Mouse (Mus musculus) small intestine, adult 2 months (tissue): ENCODE measurements around the gene Dpm1. TPM values are rescaled to one million over a fixed set of nuclear protein-coding genes. Genes with fewer than 3 reads are reported as not detected.

ENCODE experiments used
- H3K27ac ChIP-seq: fragments of 200-500 bp; 2 replicates; pipeline ENCODE4 v1.5.1; 2012; ENCODE audit warnings: low read depth, low read length, control low read depth, inconsistent platforms; ENCODE audit not compliant: insufficient read depth
- H3K27me3 ChIP-seq: fragments of 200-500 bp; 2 replicates; pipeline ENCODE4 v1.6.1; 2012; ENCODE audit warnings: mild to moderate bottlenecking, moderate library complexity, low read length, inconsistent platforms; ENCODE audit not compliant: control insufficient read depth, insufficient read depth
- H3K36me3 ChIP-seq: fragments of 200-500 bp; 2 replicates; pipeline ENCODE4 v1.6.1; 2012; ENCODE audit warnings: mild to moderate bottlenecking, low read length, control low read depth, inconsistent platforms; ENCODE audit not compliant: control insufficient read depth, insufficient read depth
- H3K4me1 ChIP-seq: fragments of 200-500 bp; 2 replicates; pipeline ENCODE4 v1.6.1; 2012; ENCODE audit warnings: low read length, inconsistent platforms, mixed read lengths; ENCODE audit not compliant: control insufficient read depth, insufficient read depth, insufficient read length
- H3K4me3 ChIP-seq: fragments of 200-500 bp; 2 replicates; pipeline ENCODE4 v1.5.1; 2012; ENCODE audit warnings: low read depth, mild to moderate bottlenecking, control low read depth, inconsistent platforms, low read length, moderate library complexity
- CTCF ChIP-seq: fragments of 200-500 bp; IDR thresholded peaks from 2 replicates; pipeline ENCODE4 v1.5.1; 2012; ENCODE audit warnings: low read depth, mild to moderate bottlenecking, control low read depth, inconsistent platforms, low read length, moderate library complexity, mixed read lengths; ENCODE audit not compliant: insufficient replicate concordance, insufficient read length; ENCODE audit errors: extremely low read depth
- POLR2A ChIP-seq: fragments of 200-500 bp; IDR thresholded peaks from 2 replicates; pipeline ENCODE4 v1.6.1; 2012; ENCODE audit warnings: low read depth, mild to moderate bottlenecking, control low read depth, inconsistent platforms, low read length, moderate library complexity
- WGBS: fragments of 180-500 bp; shearing (Covaris S2); methylation state at CpG from one replicate; pipeline ENCODE4 v1.1.7; 2018; 5-methylcytosine and 5-hydroxymethylcytosine counted together
- polyA plus RNA-seq: library from polyadenylated mRNA; depleted of rRNA; stranded (reverse); fragments of >200 nt; gene quantifications from 2 replicates; pipeline ENCODE4 v1.2.3, GENCODE M21; 2012; rRNA removed

Gene Dpm1
- 12.9 and 26.2 TPM in 2 replicates for polyA plus RNA-seq

GRCm38 (mm10) chr2:168230026-168230728 is at the start of gene Dpm1, which contains the start of the genes Gm20716 and Mocs3:
TSS of gene Dpm1 (minus strand) at chr2:168230591.
TSS of gene Gm20716 (minus strand) at chr2:168230364.
TSS of gene Mocs3 (plus strand) at chr2:168230622.
- H3K27ac ChIP-seq = peak within 1 kb of the TSS; percentile 94
- H3K4me3 ChIP-seq = peak within 1 kb of the TSS; percentile 82
- WGBS = under 1% methylated on average over 73 of the region's 73 CpGs
- H3K27me3 ChIP-seq = no peaks in the 10 kb centered on the region
- TF ChIP-seq CTCF (no peak), POLR2A (peak; percentile 73)
- peaks cover 20% of the 10 kb centered on the region for H3K36me3 ChIP-seq
- peaks cover 6% of the 10 kb centered on the region for H3K4me1 ChIP-seq

GRCm38 (mm10) chr2:168274374-168274935 is 44.1 kb upstream of the Dpm1 start:
- TF ChIP-seq CTCF (peak; percentile 93; the same call in 1 of the 2 replicates), POLR2A (no peak)

GRCm38 (mm10) chr2:168273387-168273786 is 43.0 kb upstream of the Dpm1 start:
- Histone ChIP-seq H3K4me3 (no peak overlapping the region), H3K27me3 (peaks cover 3% of the 10 kb centered on the region; the same call in 1 of the 2 replicates), H3K36me3 (no peaks in the 10 kb centered on the region), H3K4me1 (no peaks in the 10 kb centered on the region), H3K27ac (no peak overlapping the region)
- TF ChIP-seq POLR2A (no peak), CTCF (no peak)
- WGBS = 39% methylated on average over 9 of the region's 9 CpGs

More at GRCm38 (mm10) chr2:168274374-168274935, 44.1 kb upstream of the Dpm1 start:
- no peaks in the 10 kb centered on the region for H3K36me3 ChIP-seq
- H3K27ac ChIP-seq = no peak overlapping the region
- 8% methylated on average over 11 of the region's 11 CpGs for WGBS
- H3K27me3 ChIP-seq = peaks cover 7% of the 10 kb centered on the region; the same call in 1 of the 2 replicates
- H3K4me3 ChIP-seq = no peak overlapping the region
- H3K4me1 ChIP-seq = no peaks in the 10 kb centered on the region

GRCm38 (mm10) chr2:168268033-168268432 is 37.6 kb upstream of the Dpm1 start:
- Histone ChIP-seq H3K27ac (no peak overlapping the region), H3K27me3 (no peaks in the 10 kb centered on the region), H3K4me3 (no peak overlapping the region), H3K4me1 (no peaks in the 10 kb centered on the region), H3K36me3 (no peaks in the 10 kb centered on the region)
- 19% methylated on average over 7 of the region's 7 CpGs for WGBS
- TF ChIP-seq CTCF (peak; percentile 28; the same call in 1 of the 2 replicates), POLR2A (no peak)

GRCm38 (mm10) chr2:168260900-168261299 is 30.5 kb upstream of the Dpm1 start:
- no peak overlapping the region for H3K27ac ChIP-seq
- no peaks in the 10 kb centered on the region for H3K36me3 ChIP-seq
- WGBS = 77% methylated on average over 10 of the region's 10 CpGs
- no peaks in the 10 kb centered on the region for H3K4me1 ChIP-seq
- H3K4me3 ChIP-seq = no peak overlapping the region
- TF ChIP-seq POLR2A (no peak), CTCF (no peak)
- H3K27me3 ChIP-seq = no peaks in the 10 kb centered on the region

GRCm38 (mm10) chr2:168260124-168260523 is 29.7 kb upstream of the Dpm1 start:
- WGBS = 62% methylated on average over 3 of the region's 3 CpGs

GRCm38 (mm10) chr2:168259046-168259445 is 28.7 kb upstream of the Dpm1 start:
- WGBS = 85% methylated on average over 8 of the region's 8 CpGs
- Histone ChIP-seq H3K36me3 (no peaks in the 10 kb centered on the region), H3K4me1 (no peaks in the 10 kb centered on the region), H3K27ac (no peak overlapping the region), H3K27me3 (no peaks in the 10 kb centered on the region), H3K4me3 (no peak overlapping the region)
- no peak for TF ChIP-seq CTCF
- no peak for TF ChIP-seq POLR2A

More at GRCm38 (mm10) chr2:168260124-168260523, 29.7 kb upstream of the Dpm1 start:
- no peaks in the 10 kb centered on the region for H3K36me3 ChIP-seq
- no peaks in the 10 kb centered on the region for H3K27me3 ChIP-seq
- no peaks in the 10 kb centered on the region for H3K4me1 ChIP-seq
- H3K4me3 ChIP-seq = no peak overlapping the region
- TF ChIP-seq CTCF (no peak), POLR2A (no peak)
- H3K27ac ChIP-seq = no peak overlapping the region
